Mouse (Mus musculus): ENCODE measurements around the gene Chrng.

Gene Chrng

DNA sequence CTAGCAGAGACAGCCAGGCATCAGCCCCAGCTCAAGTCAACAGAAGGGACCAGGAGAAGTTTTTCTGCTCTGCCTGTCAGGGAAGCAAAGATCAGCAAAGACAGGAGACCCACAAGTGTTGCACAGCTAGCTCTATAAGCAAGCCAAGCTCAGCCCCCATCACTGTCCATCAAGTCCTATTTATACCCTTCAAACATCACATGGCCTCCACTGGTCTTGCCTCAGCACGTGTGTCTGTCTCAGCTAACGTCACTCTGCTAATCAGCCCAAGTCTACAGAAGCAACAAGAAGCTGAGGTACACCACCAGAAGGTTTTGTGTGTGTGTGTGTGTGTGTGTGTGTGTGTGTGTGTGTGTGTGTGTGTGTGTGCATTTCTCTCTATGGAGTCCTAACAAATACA is 3.6 kb upstream of the Chrng start:
- no peak for DNase-seq

DNA sequence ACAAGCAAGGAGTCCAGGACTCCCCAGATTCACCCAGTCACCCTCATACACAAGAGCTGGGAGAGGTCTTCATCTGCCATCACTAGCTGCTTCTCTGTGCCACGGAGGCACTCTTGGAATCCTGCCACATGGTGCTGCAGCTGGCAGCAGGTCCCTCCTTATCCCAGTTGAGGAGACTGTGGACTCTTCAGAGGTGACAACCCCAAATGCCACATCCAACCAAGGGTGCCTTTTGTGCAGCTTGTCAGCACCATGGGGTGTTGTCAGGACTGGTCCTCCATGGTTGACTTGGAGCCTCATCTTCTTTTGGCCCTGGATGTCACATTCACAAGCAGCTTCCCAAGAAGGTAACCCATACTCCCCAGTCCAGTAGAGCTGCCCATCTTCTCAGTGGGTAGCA is 2.6 kb upstream of the Chrng start:
- DNase-seq = no peak

DNA sequence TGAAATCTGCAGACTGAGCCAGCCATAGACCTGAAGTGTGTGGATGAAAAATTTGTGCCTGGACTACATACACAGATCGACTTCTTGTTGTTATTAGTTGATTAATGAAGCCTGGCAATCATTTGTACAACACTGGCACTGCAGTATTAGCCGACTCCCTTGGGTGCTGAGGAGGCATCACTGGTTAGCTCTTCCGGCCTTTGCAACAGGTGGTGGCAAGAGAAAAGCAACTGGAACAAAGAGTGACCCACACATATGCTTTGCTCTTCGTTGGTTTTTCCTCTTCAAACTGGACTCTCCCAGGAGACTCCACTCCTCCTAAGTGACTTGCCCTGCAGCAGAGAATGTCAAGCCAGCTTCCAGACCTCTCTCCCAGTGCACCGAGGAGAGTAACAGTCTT is 678 bp upstream of the Chrng start:
- DNase-seq = no peak

DNA sequence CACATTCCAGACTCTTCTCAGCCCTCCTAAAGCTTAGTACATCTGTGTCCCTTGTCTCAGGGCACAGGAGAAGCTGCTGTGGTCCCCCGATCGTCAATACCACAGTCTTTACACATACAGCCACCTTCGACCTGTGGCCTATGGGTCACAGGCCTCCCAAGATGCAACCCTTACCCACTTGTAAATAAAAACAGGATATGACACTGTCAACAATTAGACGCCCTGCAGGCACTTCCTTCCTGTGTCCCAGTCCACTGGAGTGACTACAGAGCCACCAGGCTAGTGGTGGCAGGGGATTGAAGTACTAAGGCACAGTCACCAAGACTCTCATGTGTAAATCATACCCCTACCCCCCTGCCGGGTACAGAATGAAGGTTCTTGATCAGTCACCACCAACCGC is 581 bp downstream of the Chrng start:
- DNase-seq = no peak

DNA sequence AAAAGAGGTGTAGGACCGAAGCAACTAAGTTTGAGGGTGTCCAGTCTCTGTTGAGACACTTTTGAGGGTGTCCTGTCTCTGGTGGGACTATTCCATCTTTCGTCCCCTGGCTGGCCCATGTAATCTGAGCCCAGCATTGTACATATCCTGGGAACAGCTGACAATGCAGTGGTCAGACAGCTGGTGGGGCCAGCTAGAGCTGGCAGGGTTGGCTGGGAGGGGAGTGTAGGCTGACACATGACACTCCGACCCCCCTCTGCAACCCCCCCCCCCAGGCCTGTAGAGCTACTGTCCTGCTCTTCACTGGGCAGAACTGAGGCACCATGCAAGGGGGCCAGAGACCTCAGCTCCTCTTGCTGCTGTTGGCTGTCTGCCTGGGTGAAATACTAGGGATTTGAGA is 1.0 kb downstream of the Chrng start:
- DNase-seq = no peak

DNA sequence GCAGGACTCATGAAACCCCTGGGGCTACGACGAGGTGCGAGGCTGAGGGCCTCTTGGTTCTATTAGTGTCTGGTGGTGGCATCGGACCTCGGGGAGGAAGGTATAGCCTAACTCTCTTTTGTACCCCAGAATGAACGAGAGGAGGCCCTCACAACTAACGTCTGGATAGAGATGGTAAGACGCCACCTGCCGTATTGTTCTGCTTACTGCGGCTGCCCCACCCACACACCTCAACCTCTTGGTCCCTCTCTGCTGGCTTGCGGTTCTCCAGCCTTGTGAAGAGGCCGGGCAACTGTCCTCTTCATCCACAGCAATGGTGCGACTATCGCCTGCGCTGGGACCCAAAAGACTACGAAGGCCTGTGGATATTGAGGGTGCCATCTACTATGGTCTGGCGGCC is 1.9 kb downstream of the Chrng start:
- no peak for DNase-seq

DNA sequence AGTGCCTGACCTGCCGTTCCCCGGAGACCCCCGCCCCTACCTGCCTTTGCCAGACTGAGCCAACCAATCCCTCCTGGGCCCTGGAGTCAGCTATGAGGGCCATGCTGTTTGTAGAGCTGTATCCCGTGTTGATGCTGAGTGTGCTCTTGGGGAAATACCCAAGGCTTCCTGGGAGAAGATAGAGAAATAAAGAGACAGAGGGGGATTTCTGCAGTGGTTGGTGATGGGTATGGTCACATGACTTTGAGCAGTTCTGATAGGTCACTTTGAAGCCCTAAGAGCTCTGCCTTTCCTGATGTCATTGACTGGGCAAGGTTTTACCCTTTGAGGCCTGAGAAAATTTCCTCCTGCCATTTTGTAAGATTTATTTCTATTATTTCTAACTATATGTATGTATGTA is 7.0 kb downstream of the Chrng start:
- no peak for DNase-seq

DNA sequence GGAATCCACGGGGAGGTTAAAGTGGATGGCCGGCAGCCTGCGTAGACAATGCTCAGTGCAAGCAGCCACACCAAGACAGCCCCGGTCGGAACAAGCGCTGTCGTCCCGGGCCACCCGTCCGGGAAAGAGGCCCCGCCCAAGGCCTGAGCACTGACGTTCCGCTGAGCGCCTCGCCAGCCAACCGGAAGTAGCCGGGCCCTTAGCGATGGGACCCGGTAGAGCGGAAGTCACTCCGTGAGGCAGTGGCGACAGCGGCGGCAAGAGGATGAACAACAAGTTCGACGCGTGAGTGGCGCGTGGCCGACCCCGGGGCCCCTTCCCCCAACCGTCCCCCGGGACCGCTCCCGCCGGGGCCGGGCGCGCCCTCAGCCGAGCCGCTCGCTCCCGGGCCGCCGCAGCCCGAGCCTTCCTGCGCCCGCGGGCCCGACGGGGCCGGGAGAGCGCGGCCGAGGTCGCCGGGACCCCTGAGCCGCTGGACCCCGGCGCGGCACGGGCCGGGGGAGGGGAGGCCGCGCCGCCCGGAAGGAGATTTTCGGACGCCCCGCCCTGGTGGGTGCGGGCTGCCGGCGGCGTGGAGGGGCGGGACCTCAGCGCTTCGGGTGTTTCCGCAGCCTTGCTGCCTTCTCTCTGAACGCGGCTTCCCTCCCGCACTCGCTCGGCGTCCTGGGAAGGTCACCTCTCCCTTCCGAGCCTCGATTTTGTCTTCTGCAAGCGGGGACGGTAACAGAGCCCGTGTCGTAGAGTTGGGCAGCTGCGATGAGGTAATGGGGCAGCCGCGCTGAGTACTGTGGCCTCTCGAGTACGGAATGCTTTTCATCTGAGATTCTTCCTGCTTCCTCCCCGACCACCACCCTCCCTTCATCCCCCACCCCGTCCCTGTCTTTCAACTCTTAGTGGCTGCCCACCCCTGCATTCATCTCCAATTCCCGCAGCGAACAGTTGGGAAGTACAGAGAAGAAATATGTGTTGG is 9.6 kb downstream of the Chrng start, which contains the start of gene Eif4e2:
Eif4e2 (plus strand) TSS at position 180 of the 970 bp plus-strand sequence.
- peak; percentile 90 for DNase-seq

DNA sequence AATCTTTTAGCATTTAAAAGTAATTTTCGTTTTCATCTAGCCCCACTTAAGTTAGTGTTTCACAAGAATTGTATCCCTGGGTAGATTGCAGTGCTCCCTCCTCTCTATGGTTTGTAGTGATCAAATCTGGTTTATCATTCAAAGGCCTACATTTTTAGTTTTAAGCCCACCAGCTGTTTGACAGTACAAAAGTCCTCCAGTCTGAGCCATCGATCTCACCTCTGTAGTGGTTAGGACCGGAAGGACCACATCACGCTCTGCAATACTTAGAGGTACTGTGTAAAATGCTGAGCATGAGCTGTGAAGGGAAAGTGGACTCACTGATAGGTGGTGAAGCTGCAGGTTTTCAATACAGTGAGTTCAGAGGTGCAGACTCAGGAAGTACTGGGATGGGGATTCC is 10.3 kb downstream of the Chrng start:
- no peak for DNase-seq

DNA sequence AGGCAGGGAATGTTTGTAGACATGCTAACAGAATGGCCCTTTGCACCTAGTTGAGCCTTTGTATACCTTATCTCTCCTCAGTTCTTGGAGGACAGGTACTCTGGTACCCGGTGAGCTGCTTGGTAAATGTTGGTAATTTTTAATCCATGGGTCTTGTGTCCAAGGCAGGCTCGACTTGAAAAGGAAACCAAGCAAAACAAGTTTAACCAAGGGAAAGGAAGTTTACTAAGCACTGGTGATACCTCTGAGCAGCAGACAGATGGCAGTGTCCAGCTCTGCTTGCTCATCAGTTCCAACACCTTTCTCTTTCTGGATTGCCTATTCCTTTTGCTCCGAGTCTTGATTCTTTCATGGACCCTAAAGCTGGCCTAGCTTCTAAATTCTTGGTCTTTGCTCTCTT is 13.5 kb downstream of the Chrng start:
- no peak for DNase-seq

DNA sequence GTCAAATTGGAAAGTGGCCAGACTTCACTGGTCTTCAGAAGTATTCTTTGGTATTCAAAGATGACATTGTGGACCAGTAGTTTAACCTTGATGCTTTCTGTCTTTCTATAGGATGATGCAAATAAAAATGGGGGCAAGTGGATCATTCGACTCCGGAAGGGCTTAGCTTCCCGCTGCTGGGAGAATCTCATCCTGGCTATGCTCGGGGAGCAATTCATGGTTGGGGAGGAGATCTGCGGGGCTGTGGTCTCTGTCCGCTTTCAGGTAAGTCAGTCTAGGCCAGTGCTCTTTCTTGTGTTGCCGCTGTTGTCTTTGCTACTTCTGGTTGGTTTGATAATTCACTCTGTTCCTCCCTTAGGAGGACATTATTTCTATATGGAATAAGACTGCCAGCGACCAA is 21.3 kb downstream of the Chrng start:
- DNase-seq = no peak

DNA sequence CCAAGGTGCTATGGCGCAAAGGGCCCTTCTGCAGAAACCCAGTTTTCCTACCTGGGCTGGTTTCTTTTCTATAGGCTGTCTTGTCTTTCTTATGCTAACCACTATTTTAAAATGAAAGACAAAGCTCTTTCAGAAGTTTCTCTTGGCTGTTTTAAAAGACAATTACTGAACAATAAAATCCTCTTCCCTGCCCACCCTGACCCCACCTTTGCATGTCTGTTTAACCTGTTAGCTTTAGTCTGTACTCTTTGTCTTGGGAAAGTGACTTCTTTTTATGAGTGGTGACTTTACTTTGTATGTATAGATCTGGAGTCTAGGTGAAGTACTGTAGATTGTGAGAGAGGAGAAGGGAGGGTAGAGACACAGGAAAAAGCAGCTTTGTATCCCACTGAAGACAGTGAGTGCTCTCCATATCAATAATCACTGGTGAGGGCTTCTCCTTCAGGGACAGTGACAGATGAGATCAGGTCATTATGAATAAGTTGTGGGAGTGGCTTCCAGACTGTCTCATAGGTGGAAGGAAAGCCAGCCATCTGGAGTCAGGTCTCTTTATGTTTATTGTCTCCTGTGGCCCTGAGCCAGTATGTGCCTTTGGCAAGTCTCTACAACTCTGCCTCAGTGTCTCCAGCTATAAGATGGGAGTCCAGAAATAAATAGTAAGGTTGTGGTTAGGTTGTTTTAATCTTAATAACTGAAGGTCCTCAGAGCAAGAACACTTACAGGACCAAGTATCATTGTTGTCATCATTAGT is 22.1 kb downstream of the Chrng start:
- DNase-seq = peak; percentile 30

DNA sequence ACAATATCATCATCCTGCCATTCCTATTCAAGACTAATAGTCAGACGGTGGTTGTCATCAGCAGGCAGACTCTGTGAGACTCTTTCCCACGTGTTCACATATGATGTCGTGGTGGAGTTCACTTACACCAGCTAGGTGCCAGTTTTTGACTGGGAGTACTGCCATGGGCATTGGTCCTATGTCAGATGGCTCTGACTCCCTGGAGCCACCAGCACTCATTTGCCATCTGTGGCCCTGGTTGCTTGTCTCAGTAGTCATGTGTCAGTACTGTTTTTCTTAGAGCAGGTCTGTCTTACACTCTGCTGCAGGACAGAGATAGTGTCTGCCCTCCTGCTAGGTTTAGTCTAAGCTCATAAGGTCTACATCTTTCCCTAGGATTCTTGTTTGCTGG is 22.7 kb downstream of the Chrng start:
- peak; percentile 84 for DNase-seq

DNA sequence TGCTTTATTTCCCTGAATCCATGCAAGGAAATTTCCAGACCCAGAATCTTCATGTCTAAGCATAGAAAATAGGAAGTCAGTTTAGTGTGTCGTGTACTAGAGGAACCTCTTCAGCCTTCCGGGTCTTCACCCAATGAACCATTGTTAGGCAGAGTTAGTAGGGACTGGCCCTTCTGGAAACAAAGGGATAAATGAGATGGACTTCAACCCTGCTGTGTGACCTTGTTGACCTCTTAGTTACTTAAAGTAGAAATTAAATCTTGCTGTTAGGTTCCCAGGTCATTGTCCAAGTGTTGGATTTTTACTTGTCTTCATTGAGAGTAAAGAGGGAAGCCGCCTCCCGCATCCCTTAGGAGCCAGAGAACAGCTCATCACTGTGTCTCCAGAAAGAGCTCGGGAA is 26.1 kb downstream of the Chrng start:
- DNase-seq = no peak

DNA sequence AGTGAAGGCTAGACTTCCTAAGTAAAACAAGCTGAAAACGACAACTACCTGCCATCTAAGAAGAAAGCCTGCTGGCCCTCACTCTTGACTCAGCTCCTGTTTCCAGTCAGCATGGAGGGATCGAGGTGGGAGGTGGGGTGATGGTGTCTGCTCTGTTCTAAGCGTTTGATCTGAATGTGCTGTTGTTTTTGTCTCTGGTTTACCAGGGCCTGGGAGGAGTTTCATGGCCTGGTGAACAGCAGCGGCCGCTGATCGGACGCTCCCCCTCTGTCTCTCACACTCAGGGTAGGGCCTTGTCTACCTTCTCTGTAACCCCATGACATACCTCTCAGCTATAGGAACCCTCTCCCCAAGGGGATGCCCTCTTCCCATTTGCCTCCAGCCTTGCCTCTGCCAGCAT is 27.7 kb downstream of the Chrng start:
- DNase-seq = no peak

DNA sequence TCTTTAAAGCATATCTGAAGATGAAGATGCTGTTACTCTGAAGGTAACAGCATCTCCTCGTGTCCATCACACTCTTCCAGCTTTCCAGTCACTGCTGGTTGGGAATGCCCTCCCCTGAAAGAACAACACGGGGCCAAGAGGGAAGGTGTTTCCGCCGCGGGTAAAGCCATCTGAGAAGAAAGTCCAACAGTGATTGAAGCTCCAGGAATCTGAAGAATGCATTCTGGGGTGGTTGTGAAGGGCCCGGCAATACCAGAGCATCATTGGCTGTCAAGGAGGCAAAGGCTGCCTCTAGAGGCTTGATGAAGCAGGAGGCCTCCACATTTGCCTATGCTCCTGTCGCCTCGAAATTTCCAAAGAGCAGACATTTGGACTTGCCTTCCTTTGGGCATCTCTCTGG is 34.6 kb downstream of the Chrng start:
- no peak for DNase-seq

DNA sequence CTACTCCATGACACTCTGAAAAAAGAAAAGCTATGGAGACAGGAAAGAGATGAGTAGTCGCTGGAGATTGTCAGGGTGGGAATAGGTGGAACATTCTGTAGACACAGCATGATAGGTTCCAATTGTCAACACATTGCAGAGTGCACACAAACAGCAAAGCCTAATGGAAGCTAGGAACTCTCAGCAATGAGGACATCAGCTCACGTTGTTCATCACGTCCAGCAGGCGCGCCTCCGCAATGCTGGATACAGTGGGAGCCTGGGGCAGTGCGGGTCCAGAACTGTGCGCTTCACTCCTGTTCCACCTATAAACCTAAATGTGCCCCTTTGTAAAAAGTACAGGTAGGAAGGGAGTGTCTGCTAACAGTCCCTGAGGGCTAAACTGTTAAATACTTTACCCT is 38.6 kb downstream of the Chrng start:
- no peak for DNase-seq

DNA sequence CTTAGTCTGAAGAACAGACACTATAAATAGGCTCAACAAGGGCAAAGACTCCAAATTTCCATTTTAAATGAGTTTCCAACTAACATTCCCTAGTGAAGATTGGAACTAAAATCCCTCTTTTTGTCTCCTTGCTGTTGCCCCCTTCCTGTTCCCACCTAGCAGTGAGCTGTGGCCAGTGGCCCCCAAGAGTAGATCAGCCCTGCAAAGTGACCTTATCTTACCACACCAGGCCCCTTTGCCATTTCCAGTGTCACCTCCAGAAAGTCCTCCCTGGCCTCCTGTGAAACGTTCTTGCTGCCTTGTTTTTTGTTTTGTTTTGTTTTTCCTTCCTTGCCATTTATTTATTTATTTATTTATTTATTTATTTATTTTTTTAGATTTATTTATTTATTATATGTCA is 41.0 kb downstream of the Chrng start:
- DNase-seq = no peak

DNA sequence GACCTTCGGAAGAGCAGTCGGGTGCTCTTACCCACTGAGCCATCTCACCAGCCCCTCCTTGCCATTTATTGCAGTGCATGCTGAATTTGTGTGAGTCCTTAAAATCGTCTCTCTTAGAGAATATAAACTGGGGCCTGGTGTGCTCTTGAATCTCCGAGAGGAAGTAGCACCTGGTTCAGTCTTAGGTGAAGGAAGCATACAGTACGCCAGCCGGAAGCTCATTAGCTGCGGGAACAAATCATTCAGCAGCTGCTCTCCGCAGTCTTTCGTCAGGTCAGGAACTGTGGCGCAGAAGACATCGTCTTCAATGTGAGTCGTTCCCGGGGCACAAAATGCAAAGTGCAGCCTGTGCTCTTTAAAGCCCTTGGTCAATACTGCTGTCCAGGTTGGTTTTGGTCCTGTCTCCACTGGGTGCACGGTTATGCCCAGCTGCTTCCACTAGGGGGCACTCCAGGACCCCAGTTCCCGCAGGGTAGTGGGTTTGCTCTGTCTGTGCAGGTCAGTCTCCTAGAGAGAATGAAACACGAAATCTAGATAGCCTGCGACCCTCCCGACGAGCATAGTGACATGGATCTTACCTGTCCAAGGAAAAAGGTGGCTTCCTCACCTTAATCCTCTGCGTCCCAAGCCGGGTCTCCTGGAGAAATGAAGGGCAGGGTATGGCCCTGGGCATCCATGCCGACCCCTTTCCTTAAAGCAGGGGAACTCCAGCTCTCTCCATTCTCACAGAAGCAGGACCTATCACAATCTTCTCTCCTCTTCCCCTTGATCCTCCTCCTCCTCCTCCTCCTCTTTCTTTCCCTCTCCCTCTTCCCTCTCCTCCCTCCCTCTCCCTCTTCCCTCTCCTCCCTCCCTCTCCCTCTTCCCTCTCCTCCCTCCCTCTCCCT is 41.7 kb downstream of the Chrng start:
- peak; percentile 77 for DNase-seq

DNA sequence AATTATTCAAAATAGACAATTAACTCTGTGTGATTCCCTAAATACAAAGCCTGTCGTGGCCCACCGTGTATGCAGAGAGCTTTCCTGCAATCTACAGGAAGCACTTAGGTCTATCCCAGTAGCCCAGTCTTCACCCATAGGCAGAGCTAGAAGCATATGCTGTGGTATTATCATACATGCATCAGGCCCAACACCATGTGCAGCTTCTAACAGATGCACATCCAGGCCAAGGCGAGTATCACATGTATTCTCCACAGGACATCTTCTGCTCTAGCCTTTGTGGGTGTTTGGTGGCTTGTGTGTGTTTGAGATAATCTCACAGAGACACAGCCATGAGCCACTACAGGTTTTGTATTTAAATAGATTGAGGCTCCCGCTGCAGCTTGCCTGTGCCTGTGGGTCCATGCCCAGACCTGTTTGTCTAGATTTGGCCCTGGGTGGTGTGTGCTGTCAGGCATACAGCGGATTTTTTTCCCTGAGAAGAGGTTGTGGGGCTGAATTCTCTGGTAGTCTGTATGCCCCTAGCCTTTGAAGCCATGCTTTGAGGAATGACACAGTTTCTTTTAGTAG is 47.7 kb downstream of the Chrng start:
- DNase-seq = no peak

DNA sequence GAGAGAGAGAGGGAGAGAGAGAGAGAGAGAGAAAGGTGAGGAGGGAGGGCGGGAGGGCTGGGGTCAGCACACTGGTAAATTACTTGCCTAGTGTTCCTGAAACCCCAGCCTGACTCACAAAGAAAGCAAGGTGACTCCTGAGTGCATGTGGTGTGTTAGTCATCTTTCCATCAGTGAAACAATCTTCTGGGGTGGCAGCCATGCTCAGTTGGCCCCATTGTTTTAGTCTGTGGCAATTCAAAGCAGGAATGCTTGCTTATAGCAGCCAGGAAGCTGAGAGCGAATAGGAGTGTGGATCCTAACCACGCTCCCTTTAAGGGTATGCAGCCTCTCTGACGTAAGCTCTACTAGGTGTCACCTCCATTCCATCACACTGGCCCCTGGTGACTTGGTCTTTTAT is 50.7 kb downstream of the Chrng start:
- DNase-seq = no peak

DNA sequence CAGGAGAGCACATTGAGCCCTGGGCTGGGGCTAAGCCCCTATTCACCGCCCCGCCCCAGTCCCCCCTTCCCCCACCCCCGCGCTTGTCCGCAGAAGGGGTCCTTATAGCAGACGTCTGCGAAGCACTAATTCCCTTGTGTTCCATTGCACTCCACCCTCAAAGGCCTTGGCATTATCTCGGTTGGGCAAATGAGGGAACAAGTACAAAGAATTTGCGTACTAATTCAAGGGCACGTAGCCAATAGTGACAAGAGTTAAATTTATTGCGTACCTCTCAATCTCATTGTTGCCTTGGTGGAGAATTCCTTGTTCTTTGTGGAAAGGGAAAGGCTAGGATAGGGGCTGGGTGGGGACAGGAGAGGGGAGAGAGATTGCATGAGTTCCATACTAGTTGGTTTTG is 53.2 kb downstream of the Chrng start:
- no peak for DNase-seq

DNA sequence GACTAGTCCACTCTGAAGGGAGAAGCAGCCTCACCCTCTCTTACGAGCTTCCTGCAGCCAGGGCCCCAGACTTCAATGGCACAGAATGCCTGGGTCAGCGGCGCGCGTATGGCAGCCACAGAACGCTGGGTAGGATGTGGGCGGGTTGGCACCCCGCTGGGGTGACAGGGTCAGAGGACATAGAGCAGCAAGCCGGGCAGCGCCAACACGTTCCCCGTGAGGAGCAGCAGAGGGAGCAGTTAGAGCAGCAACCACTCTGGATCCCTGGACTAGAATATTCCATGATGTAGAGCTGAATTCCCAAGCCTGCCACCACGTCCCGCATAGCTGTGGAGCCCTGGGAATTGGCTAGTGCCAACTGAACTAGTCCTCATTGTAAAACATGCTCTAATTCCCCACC is 54.0 kb downstream of the Chrng start:
- DNase-seq = no peak
